Mouse (Mus musculus) G1E-ER4 (cell line): ENCODE measurements around the gene Rufy3. TPM values are rescaled to one million over a fixed set of nuclear protein-coding genes. Genes with fewer than 3 reads are reported as not detected.

Experiments
- GATA1 ChIP-seq: IDR thresholded peaks from one replicate; pipeline ENCODE4 v1.8.0; 2012; ENCODE audit warnings: low read length, inconsistent platforms
- polyA plus RNA-seq: library from polyadenylated mRNA; stranded (reverse); fragments of >175 nt; gene quantifications from 2 replicates; pipeline ENCODE4 v1.2.3, GENCODE M21; 2012

Gene Rufy3
- polyA plus RNA-seq, 1 experiment = 3.5 TPM

DNA sequence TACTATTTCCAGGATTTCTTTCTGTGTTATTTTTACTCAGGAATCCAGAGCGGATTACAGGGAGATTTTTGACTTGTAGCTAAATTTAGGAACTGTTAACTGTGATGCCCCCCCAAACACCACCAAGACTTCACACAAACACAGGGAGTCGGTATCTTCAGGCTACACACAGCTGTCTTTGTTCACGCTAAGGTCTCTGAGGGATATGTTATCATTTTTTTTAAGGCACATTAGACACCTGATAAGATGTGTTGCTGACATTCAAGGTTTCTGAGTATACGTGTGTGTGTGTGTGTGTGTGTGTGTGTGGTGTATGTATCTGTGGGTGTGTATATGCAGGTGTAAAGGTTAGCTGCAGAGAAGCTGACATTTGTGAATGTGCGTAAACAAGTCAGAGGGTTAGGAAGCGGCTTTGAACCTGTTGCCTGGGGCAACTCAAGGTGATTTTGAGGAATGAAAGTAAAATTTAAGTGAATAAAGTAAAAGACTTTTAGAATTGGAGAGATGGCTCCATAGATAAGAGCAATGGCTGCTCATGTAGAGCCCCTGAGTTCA lies 121.0 kb downstream of the Rufy3 start:
- TF ChIP-seq GATA1 = no peak

DNA sequence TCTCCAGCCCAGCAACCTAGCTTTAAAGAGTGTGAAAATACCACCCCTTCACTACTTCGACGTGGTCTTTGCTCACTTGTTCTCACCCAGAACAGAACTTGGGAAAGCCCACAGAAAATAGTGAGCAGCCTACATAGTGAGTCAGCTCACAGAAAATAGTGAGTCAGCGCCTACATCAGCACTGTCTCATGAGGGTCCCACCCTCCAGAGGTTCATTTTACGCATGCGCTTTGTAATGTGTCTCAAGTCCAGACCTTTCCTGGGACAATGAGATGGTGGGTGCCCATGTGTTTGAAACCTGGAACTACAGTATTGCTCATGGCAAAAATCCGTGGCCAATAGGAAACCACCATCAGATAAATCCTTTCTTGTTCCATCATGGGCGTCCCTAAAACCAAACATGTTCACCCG lies 123.2 kb downstream of the Rufy3 start:
- no peak for TF ChIP-seq GATA1

DNA sequence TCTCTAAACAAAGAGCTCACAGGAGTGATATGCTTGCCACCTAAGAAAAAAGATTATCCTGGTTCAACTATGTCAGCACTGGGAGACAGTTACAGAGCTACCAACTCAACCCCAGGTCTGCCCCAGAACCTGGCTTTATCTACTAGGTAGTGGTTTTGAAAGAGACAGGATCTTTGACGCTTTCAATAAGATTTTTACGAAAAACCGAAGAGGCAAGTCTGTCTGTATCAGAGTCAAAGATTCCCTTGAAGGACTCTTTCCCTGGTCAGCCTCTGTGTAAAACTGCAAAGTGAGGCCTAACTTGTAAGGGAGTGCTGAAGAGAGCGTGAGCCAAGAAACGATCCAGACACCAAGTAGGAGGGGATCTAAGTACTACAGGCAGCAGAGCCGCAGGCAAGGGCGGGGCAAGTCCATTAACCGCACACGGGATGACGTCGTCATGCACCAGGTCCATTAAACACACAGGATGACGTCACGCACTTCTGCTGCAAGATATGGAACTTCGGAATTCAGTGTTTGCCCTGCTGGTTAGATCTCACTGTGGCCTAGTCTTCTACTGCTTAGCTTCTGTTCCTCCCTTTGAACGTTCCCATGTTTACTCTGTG lies 123.8 kb downstream of the Rufy3 start:
- no peak for TF ChIP-seq GATA1

DNA sequence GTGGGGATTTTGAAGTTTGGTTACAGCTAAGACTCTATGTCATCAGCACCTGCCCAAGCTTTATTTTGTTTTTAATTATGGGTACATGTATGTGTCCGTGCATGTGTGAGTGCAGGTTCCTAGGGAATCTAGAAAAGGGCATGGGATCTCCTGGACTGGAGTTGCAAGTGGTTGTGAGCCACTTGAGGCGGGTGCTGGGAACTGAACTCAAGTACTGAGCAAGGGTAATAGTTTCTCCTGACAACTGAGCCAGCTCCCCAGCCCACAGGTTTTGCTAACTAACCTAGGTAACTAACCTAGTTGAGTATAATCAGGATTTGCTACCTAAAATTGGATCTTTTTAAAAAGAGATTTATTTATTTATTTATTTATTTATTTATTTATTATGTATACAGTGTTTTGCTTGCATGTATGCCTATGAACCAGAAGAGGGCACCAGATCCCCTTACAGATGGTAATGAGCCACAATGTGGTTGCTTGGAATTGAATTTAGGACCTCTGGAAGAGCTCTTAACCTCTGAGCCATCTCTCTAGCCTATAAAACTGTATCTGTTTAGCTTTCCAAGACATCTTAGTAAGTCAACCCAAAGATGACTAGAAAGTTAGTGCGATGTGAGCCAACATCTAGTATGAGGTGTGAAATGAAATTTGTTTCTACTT lies 124.6 kb downstream of the Rufy3 start:
- no peak for TF ChIP-seq GATA1

DNA sequence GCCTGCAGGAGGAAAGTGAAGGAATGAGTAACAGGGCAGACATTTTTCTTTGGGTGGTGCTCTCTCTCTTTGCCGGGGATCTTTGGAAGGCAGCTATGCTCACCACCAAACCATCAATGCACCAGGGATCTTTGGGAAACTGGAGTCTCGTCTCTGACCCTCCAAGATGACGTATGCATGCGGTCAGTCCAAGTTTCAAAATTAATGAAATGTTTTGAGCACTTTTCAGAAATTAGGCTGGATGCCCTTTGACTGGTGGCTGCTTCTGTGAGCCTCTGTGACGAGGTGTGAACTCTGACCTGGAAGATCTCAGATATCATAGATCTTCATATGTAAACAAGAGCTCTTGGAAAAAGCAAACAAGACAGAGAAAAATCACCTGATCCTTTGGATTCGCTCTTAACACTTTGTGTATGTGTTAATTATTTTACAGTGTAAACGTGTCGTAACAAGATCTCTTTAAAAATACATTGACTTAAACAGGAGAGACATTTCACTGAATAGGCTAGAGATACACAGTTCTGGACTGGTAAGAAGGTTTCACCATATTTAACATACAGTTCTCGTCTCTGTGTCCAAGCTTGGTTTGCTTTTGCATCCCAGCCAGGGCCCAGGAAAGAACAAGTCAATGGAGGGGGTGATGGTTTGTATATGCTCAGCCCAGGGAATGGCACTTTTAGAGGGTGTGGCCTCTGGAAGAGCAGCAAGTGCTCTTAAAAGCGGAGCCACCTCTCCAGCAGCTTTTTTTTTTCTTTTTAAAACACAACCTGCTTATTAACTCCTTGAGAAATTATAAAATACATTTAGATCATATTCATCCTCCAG lies 126.1 kb downstream of the Rufy3 start:
- TF ChIP-seq GATA1 = no peak

DNA sequence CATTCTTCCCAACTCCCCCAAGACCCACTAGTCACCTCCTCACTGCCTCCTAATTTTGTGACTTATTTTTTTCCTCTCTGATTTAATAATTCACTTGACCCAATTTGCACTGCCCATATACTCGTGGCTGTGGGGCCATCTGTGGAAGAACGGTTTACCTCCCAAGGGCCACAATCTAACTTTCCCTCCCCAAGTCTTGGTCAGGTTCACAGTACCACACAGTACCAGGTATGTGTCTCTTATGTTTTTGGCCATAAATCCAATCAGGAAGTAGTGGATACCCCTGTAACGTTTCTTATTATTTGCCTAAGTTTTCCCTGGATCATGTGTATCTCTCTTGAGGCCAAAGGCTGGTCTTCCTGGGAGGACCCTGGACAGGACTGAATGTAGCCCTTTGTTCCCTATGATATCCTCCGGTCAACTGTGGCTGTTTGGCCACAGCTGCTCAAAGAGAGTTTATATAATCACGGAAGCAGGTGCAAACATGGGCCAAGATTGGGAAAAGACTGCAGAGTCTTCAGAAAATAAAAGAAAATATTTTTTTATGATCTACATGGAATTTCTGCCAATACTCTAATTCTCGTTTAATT lies 126.8 kb downstream of the Rufy3 start:
- no peak for TF ChIP-seq GATA1

DNA sequence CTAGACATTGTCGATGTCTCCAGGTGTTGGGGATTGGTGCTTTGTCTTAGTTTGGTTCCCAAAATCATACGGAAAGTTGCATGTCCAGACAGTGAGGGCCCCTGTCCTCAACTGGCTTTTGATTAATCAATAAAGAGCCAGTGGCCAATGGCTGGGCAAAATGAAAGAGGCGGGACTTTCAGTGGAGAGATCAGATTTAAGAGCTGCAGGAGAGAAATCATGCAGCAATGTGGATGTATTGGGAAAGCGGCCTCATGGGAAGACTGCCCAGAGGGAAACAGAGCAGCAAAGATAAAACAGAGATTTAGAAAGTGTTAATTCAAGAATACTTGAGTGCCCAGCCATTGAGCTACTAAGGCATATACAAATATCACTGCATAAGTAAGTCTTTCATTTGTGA lies 127.7 kb downstream of the Rufy3 start:
- TF ChIP-seq GATA1 = no peak

DNA sequence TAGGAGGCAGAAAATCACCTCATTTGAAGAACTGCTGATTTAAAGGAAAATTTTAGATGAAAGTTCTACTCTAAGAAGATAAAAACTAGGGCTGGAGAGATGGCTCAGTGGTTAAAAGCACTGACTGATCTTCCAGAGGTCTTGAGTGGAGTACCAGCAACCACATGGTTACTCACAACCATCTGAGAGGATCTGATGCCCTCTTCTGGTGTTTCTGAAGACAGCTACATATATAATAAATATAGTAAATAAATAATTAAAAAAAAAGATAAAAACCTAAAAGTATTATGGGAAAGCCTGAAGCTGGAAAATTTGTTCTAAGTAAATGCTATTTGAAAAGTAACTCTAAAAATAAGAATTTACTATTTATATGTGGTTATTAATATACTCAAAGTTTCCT lies 128.2 kb downstream of the Rufy3 start:
- TF ChIP-seq GATA1 = no peak

DNA sequence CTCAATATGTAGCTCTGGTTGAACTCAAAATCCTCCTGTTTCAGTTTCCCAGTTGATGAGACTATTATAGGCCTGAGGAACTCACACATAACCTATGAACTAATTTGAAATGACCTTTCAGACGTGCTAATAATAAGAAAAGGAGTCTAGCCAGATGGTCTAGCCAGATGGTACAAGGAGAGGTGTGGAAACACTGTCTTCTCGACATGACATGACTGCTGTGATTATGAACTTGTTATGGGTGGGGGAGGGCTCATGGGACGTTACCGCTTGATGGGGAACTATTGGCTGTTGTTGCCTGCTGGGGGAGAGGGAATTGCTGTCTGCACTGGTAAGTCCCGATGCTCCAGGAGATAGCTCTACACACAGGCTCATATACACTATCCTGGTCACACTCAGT lies 132.5 kb downstream of the Rufy3 start:
- no peak for TF ChIP-seq GATA1

DNA sequence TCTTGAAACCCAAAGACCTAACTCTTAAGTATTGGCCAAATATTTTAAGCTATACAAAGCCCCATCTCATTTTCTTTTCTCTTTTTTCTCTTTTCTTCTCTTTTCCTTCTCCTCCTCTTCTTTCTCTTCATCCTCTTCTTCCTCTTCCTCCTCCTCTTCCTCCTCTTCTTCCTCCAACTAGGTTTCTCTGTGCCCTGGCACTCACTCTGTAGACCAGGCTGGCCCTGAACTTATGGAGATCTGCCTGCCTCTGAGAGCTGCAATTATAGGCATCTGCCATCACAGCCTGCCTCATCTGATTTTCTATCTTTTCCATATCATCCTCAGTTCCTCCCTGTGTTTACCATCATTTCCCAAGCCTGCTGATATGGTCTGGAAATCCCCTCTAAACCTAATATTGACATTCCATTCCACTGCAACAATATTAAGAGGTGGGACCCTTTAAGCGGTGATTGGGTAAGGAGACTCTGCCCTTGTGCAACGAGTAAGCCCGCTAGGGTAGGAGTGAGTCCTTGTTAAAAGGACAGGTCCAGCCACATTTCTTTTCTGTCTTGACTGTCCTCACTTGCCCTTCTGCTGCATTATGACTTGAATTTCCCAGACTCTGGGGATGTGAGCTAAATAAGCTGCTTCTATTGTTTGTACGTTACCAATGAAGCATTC lies 134.5 kb downstream of the Rufy3 start:
- no peak for TF ChIP-seq GATA1

Other genes starting within 250 kb of the Rufy3 start
- gene Prol1, start 247.7 kb upstream of the Rufy3 start, polyA plus RNA-seq = not detected in 2 replicates
- gene Amtn, start 188.9 kb upstream of the Rufy3 start, polyA plus RNA-seq = not detected in 2 replicates
- gene Ambn, start 109.0 kb upstream of the Rufy3 start, polyA plus RNA-seq = not detected in 2 replicates
- not detected in 2 replicates for gene Enam, start 77.1 kb upstream of the Rufy3 start, polyA plus RNA-seq
- gene Jchain, start 37.1 kb upstream of the Rufy3 start, polyA plus RNA-seq = not detected in 2 replicates
- gene Utp3, start 10.6 kb upstream of the Rufy3 start, polyA plus RNA-seq = 67.7 and 83.9 TPM in 2 replicates
- gene Grsf1, start 111.1 kb downstream of the Rufy3 start, polyA plus RNA-seq = 61.5 and 76.2 TPM in 2 replicates
- 31.6 and 33.0 TPM in 2 replicates for gene Mob1b, start 155.8 kb downstream of the Rufy3 start, polyA plus RNA-seq
- 5.9 and 8.0 TPM in 2 replicates for gene Dck, start 200.0 kb downstream of the Rufy3 start, polyA plus RNA-seq